Mouse (Mus musculus): ENCODE results near the gene Cbwd1. TPM values are rescaled to one million over a fixed set of nuclear protein-coding genes. Genes with fewer than 3 reads are reported as not detected.

Gene Cbwd1
- polyA plus RNA-seq, 1 experiment from 2014 or later: 21.8 TPM

DNA sequence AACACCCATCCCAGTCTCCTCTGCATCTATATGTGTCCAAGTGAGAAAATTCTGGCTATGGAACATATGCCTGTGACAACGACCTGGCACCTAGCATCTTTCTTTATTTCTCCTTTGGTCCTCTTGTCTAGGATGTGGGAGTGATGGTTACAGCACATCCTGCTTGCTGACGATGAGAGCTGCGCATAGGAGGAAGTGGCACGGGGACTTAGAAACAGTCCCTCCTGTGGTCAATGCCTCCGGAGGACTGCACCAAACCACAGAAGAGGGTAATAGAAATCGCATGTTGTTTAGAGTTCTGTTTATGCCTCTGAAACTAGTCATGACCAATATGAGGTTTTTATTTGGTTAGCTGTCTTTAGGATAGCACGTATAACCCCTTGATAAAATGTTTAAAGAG lies 9.9 kb upstream of the Cbwd1 start:
- H3K4me3 ChIP-seq (replicated peaks): no peak overlapping the region
- H3K4me2 ChIP-seq: no peak overlapping the region
- no peaks in the 10 kb centered on the region for H3K36me3 ChIP-seq
- H3K9ac ChIP-seq: no peak overlapping the region
- H3K27me3 ChIP-seq: no peaks in the 10 kb centered on the region
- H3K4me1 ChIP-seq: no peaks in the 10 kb centered on the region
- no peak for ATAC-seq (replicated peaks; ENCODE audit: low FRiP score)
- WGBS: 85% methylated on average over 7 of the region's 7 CpGs
- no peak overlapping the region for H3K27ac ChIP-seq
- no peaks in the 10 kb centered on the region for H3K9me3 ChIP-seq (replicated peaks)

DNA sequence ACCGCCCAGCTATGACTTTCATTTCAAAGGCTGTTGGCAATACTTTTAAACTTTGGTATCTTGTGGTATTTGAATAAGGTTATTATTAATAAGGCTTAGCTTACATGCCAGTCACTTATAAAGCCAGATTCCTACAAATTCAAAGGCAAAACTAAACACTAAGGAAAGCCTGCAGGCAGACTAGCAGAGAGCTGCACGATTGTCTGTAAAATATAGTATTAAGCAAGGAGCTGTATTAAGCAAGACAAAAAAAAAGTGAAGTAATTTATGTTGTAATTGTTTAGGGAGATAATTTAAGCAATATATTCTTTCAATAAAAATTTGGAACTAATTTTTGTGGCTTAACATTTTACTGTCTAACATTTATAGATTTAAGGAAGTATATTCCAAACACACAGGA lies 5.5 kb upstream of the Cbwd1 start:
- no peak overlapping the region for H3K4me3 ChIP-seq (replicated peaks)
- no peaks in the 10 kb centered on the region for H3K27me3 ChIP-seq
- H3K36me3 ChIP-seq: no peaks in the 10 kb centered on the region
- no peak for ATAC-seq (replicated peaks; ENCODE audit: low FRiP score)
- no peaks in the 10 kb centered on the region for H3K4me1 ChIP-seq
- no peak overlapping the region for H3K4me2 ChIP-seq
- H3K9ac ChIP-seq: no peak overlapping the region
- no peaks in the 10 kb centered on the region for H3K9me3 ChIP-seq (replicated peaks)
- H3K27ac ChIP-seq: no peak overlapping the region
- WGBS: 88% methylated on average over 2 of the region's 2 CpGs

DNA sequence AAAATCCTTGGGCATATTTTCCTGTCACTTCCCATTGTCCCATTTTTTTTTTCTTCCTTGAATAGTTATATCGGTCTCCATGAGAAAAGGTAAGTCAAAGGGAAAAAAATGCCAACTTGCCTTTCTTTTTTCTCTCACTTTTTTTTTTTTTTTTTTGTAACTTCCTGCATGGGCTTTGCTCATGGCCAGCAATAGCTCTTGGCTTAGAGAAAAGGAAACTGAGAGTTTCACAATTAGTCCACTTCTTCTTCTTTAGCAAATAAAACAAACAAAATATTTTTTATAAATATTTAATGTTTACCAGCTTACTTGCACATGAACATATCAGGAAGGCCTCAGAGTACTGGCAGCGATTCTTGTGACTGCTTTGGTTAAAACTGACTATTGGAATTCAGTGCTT lies 4.8 kb upstream of the Cbwd1 start:
- ATAC-seq (replicated peaks; ENCODE audit: low FRiP score): no peak

DNA sequence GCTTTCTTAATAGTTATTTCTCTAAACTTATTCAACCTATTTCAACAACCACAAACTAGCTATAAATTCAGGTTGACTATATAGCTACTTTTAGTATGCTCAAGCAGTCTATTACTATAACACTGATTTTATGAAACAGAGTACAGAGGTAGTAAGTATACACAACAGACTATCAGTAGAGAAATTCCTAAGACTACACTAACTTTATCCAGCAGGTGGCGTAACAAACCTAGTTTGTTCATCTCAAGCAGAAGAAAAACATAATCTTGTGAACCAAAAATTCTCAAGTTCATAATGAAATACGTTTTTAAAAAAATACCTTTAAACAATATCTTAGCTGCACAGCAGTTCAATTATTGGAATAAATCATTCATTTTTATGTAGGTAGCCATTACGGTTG lies 2.9 kb downstream of the Cbwd1 start:
- no peak for ATAC-seq (replicated peaks; ENCODE audit: low FRiP score)
- H3K9ac ChIP-seq: no peak overlapping the region
- no peak overlapping the region for H3K4me2 ChIP-seq
- no peak overlapping the region for H3K4me3 ChIP-seq (replicated peaks)
- H3K36me3 ChIP-seq: peaks cover 21% of the 10 kb centered on the region
- 36% methylated on average over 3 of the region's 3 CpGs for WGBS
- no peak overlapping the region for H3K27ac ChIP-seq
- no peaks in the 10 kb centered on the region for H3K27me3 ChIP-seq
- peaks cover 17% of the 10 kb centered on the region for H3K4me1 ChIP-seq
- no peaks in the 10 kb centered on the region for H3K9me3 ChIP-seq (replicated peaks)

More for the DNA sequence above, 4.8 kb upstream of the Cbwd1 start:
- no peak overlapping the region for H3K9ac ChIP-seq
- no peaks in the 10 kb centered on the region for H3K27me3 ChIP-seq
- H3K27ac ChIP-seq: no peak overlapping the region
- H3K4me1 ChIP-seq: no peaks in the 10 kb centered on the region
- no peak overlapping the region for H3K4me3 ChIP-seq (replicated peaks)
- no peaks in the 10 kb centered on the region for H3K9me3 ChIP-seq (replicated peaks)
- no peak overlapping the region for H3K4me2 ChIP-seq
- H3K36me3 ChIP-seq: no peaks in the 10 kb centered on the region
- WGBS: 82% methylated on average over 2 of the region's 2 CpGs

DNA sequence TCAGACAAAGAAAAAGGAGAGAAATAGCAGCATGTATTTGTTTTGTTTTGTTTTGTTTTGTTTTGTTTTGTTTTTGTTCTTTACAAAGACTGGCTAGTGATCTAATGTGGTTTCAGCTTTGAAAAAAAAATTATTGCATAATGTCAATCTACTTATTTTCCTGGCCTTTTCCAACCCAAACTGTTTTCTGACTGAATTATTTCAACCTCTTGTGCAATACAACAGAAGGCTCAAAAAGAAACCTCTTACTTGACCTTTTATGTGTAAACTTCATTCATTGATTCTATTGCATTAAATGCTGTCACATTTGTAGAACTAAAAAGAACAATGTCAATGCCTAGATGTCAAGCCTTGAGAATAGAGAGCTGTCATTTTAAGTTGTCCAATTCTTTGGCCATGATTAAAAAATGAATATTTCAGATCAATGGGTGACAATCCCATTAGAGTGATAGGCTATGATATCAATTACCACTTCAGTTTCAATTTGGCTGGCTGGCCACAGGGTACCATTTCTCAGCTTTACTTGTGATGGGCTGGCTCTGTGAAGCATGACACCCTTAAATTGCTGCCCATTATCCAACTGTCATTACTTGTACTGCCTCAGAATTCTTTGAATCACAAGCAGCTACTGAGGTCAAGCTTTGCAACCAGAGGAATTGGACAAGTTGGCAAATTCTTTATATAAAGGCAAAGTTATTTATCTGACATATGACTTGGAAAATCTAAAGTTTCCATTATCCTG lies 15.7 kb downstream of the Cbwd1 start:
- no peak for ATAC-seq (replicated peaks; ENCODE audit: low FRiP score)
- Histone ChIP-seq H3K4me3 (replicated peaks) (no peak overlapping the region), H3K27me3 (no peaks in the 10 kb centered on the region), H3K4me2 (no peak overlapping the region), H3K36me3 (peaks cover 6% of the 10 kb centered on the region; the same call in 1 of the 2 replicates), H3K9me3 (replicated peaks) (no peaks in the 10 kb centered on the region), H3K9ac (no peak overlapping the region), H3K27ac (no peak overlapping the region), H3K4me1 (no peaks in the 10 kb centered on the region)

DNA sequence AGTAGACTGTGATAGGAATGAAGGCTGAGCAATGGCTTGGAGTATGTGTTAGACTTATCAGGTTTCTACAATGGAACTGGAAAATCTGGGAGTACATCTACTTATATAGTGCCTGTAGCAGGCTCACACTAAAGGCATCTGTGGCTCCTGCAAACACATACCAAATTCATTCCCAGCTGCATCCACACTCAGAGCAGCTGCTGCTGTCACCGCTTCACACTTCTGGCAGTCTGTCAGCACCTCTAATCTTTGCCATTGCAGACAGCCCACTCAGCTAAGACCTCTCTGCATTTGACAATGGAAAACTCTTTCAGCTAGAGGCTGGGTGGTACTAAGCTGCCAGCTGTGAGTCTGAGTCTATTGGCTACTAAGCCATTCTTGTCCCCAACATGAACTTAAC lies 24.3 kb downstream of the Cbwd1 start:
- H3K9me3 ChIP-seq (replicated peaks): no peaks in the 10 kb centered on the region
- no peak overlapping the region for H3K4me2 ChIP-seq
- ATAC-seq (replicated peaks; ENCODE audit: low FRiP score): no peak
- no peak overlapping the region for H3K4me3 ChIP-seq (replicated peaks)
- no peaks in the 10 kb centered on the region for H3K4me1 ChIP-seq
- no peak overlapping the region for H3K27ac ChIP-seq
- WGBS: 83% methylated on average over 1 of the region's 1 CpGs
- peaks cover 13% of the 10 kb centered on the region for H3K36me3 ChIP-seq
- H3K9ac ChIP-seq: no peak overlapping the region
- no peaks in the 10 kb centered on the region for H3K27me3 ChIP-seq

DNA sequence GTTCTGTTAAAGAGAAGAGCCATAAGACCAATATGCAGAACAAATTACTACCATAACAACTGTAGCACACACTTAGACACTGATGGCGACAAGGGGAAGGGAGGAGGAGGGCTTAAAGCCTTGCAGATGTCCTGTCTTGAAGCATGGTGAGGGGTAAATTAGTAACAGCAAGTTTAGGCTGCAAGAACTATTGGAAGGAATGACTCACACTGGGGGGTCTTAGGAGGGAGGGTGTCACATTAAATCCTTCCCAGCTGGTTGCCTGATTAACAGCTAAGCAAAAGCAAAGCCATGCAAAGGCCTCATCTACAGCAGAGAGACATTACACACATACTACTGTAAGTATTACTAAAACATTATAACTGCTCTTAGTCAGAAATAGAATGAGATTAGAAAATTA lies 32.4 kb downstream of the Cbwd1 start:
- Histone ChIP-seq H3K9ac (no peak overlapping the region), H3K4me1 (no peaks in the 10 kb centered on the region), H3K9me3 (replicated peaks) (no peaks in the 10 kb centered on the region), H3K4me2 (no peak overlapping the region), H3K27ac (no peak overlapping the region), H3K4me3 (replicated peaks) (no peak overlapping the region), H3K36me3 (peaks cover 3% of the 10 kb centered on the region; the same call in 1 of the 2 replicates), H3K27me3 (no peaks in the 10 kb centered on the region)
- WGBS: 59% methylated on average over 1 of the region's 1 CpGs
- ATAC-seq (replicated peaks; ENCODE audit: low FRiP score): no peak

DNA sequence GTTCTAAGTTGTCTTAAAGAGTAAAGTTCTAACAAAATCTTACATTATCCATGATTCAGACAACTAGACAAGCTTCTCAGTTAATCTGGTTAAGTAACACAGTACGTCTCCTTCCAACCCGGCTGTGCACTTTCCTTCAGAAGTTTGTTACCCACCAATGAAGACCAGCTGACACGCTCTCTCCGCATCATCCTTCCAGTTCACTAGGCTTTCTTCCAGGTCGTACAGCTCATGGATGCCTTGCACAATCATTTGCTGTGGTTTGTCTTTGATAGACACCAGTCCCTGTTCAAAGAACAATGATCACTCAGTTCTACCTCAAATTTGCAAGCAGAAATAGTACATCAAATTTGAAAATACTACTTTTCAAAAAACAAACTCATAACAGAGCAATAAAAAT lies 40.5 kb downstream of the Cbwd1 start:
- H3K4me1 ChIP-seq: no peaks in the 10 kb centered on the region
- 90% methylated on average over 5 of the region's 5 CpGs for WGBS
- H3K9ac ChIP-seq: no peak overlapping the region

DNA sequence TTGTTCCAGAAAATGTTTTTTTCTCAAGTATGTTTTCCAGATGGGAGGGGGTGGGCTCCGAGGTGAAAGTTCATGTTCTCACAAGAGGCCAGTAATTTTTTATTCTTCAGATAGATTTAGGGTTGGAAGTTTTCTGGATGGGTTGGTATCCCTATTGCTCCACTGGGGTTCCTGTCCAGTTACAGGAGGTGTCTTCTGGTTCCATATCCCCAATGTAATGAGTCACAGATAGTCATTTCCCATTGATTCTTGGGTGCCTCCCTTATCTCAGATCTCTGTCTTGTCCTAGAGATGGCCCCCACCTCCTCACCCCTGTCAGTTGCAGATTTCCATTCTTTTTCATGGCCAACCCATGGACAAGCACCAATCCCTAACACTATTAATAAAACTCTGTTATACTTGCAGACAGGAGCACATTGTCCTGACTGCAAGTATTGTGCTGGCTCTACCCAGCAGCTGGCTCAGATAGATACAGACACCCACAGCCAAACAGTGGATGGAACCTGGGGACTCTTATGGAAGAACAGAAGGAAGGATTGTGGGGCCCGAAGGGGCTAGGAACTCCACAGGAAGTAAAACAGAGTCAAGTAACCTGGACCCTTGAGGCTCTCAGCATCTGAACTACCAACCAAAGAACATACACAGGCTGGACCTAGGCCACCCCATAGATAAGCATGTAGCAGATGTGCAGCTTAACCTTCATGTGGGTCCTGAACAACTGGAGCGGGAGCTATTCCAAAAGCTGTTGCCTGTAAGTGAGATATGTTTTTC lies 52.8 kb downstream of the Cbwd1 start:
- no peak overlapping the region for H3K4me3 ChIP-seq (replicated peaks)
- WGBS: 96% methylated on average over 3 of the region's 3 CpGs

More for the DNA sequence above, 40.5 kb downstream of the Cbwd1 start:
- no peak overlapping the region for H3K4me2 ChIP-seq
- no peak overlapping the region for H3K27ac ChIP-seq
- peaks cover 34% of the 10 kb centered on the region for H3K36me3 ChIP-seq
- H3K4me3 ChIP-seq (replicated peaks): no peak overlapping the region
- H3K27me3 ChIP-seq: no peaks in the 10 kb centered on the region
- H3K9me3 ChIP-seq (replicated peaks): no peaks in the 10 kb centered on the region
- ATAC-seq (replicated peaks; ENCODE audit: low FRiP score): no peak

DNA sequence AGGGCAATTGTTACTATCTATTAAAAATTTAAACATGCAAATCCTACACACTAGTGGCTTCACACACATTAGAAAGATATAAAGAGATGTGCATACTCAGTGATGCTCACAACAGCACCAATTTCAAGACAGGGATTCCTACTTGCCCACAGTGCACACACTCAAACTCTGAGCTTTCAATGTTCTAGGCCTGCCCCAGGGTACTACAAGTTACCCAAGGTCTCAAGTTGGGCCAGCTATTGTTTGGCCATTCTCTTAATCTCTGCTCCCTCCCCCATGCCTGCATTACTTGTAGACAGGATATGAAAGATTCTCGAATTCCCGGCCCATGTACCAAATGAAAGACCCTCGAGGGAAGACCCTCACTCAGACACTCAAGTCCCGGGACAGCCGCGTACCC lies 53.8 kb downstream of the Cbwd1 start:
- peaks cover 32% of the 10 kb centered on the region for H3K27me3 ChIP-seq
- H3K27ac ChIP-seq: no peak overlapping the region
- no peaks in the 10 kb centered on the region for H3K4me1 ChIP-seq
- no peaks in the 10 kb centered on the region for H3K9me3 ChIP-seq (replicated peaks)
- H3K4me3 ChIP-seq (replicated peaks): no peak overlapping the region
- ATAC-seq (replicated peaks; ENCODE audit: low FRiP score): no peak
- H3K4me2 ChIP-seq: no peak overlapping the region
- H3K9ac ChIP-seq: no peak overlapping the region
- WGBS: 92% methylated on average over 6 of the region's 6 CpGs
- no peaks in the 10 kb centered on the region for H3K36me3 ChIP-seq

More for the DNA sequence above, 52.8 kb downstream of the Cbwd1 start:
- Histone ChIP-seq H3K27me3 (peaks cover 23% of the 10 kb centered on the region), H3K4me1 (no peaks in the 10 kb centered on the region), H3K4me2 (no peak overlapping the region), H3K36me3 (no peaks in the 10 kb centered on the region), H3K9me3 (replicated peaks) (no peaks in the 10 kb centered on the region), H3K27ac (no peak overlapping the region), H3K9ac (no peak overlapping the region)
- no peak for ATAC-seq (replicated peaks; ENCODE audit: low FRiP score)

DNA sequence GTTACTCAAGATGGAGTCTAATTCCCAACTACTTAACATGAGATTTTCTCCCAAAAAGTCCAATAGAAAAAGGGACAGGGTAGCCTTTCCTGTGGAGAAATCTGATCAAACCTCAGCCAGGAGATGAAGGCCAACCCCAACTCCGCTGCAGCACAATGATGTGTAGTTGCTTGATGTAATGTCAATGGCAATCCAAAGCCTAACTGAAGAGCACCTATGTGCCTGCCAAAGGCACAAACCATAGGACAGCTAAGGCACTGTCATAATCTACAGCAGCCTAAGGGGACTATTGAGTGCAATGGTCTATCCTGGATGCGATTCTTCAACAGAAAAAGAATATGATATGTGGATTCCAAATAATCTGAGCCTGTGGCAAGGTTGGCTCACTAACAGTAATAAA lies 58.6 kb downstream of the Cbwd1 start:
- no peaks in the 10 kb centered on the region for H3K36me3 ChIP-seq
- H3K9me3 ChIP-seq (replicated peaks): no peaks in the 10 kb centered on the region
- H3K4me3 ChIP-seq (replicated peaks): no peak overlapping the region
- 56% methylated on average over 2 of the region's 2 CpGs for WGBS
- no peak for ATAC-seq (replicated peaks; ENCODE audit: low FRiP score)
- peaks cover 78% of the 10 kb centered on the region for H3K27me3 ChIP-seq
- no peak overlapping the region for H3K27ac ChIP-seq
- H3K4me2 ChIP-seq: no peak overlapping the region
- no peak overlapping the region for H3K9ac ChIP-seq
- H3K4me1 ChIP-seq: peaks cover 24% of the 10 kb centered on the region

DNA sequence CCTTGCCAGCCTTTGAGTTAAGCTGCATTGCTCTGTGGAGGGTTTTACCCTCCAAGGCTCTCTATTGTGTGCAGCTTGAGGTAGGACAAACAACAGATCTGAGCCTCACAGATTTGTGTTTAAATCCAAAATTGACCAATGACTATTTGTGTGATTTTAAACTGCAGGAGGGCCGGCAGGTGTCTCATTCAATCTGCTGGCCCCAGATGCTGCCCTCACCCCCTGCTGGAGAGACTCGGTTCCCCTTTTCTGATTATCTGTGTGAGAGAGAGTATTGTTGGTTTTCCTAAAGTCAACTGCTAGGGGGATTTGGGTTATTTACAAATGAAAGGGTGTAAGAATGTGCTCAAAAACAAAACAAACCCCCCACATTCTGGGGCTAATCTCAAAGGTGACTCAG lies 59.2 kb downstream of the Cbwd1 start:
- Histone ChIP-seq H3K4me2 (no peak overlapping the region), H3K4me1 (peaks cover 30% of the 10 kb centered on the region), H3K27me3 (peaks cover 84% of the 10 kb centered on the region), H3K36me3 (no peaks in the 10 kb centered on the region), H3K4me3 (replicated peaks) (no peak overlapping the region), H3K27ac (no peak overlapping the region), H3K9me3 (replicated peaks) (no peaks in the 10 kb centered on the region), H3K9ac (no peak overlapping the region)
- 1% methylated on average over 2 of the region's 2 CpGs for WGBS
- ATAC-seq (replicated peaks; ENCODE audit: low FRiP score): no peak
